Mouse (Mus musculus): ENCODE measurements around the gene Stx19. TPM values are rescaled to one million over a fixed set of nuclear protein-coding genes. Genes with fewer than 3 reads are reported as not detected.
A peak's percentile ranks its signal among the peaks of the same experiment; 100 is the strongest.

The Stx19 gene
- total and polyA plus RNA-seq, 3 experiments = 0.11 TPM; not detected in 2

DNA sequence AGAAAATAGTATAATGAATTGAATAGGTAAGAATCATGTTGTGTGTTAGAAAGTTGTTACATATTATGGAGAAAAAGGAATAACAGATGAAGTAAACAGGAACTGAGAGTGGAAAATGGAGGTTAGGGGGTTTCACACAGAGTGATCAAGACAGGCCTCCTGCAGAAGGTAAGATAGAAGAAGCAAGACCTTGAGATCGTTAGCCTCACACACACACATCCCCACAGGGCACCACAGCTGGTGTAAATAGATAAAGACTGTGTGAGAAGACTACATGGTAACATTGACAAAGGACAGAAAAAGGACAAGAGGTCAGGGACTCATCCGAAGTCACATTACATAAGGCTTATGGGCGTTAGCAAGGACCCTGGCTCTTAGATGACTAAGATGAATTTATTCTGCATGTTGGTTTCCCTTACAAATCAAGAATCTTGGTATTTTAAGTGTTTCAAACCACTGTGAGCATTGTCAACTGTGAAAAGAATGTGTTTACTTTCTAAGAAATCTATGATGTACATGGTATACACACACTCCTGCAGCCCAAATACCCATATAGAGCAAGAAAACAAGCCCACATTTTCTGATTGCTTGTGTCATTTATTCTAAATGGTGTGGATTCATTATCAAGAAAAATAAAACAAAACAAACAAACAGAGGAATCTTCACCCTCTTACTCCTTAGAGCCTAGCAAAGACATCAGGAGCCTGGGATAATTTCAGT, 19.7 kb downstream of the Stx19 start:
- Histone ChIP-seq H3K4me2 (ENCODE audit: insufficient read depth, low read depth, poor library complexity, severe bottlenecking) (peak overlapping the region; percentile 69), H3K27me3 (replicated peaks) (no peaks in the 10 kb centered on the region), H3K9me3 (replicated peaks; ENCODE audit: low read length) (no peaks in the 10 kb centered on the region), H3K79me2 (replicated peaks; ENCODE audit: control insufficient read depth, extremely low read depth, insufficient read depth, poor library complexity, severe bottlenecking) (0 out of 2 replicates have a peak, but pooled peaks cover 4% of the 10 kb centered on the region), H3K4me3 (replicated peaks in 1 of 3; ENCODE audit: low read depth in 2 of 3, low read length in 2 of 3, poor library complexity in 1 of 3) (no peak overlapping the region), H3K36me3 (replicated peaks in 1 of 2; ENCODE audit: control insufficient read depth in 1 of 2, insufficient read depth in 1 of 2, low read length in 1 of 2) (peaks cover 3% of the 10 kb centered on the region in 2 experiments), H3K27ac (ENCODE audit: insufficient read depth, low read depth) (peak overlapping the region; percentile 61), H3K9ac (ENCODE audit: insufficient read depth, low read depth) (0 out of 2 replicates have a peak overlapping the region, but pooled peaks have one; percentile 24), H3K4me1 (ENCODE audit: control insufficient read depth in 1 of 2, insufficient read depth in 2 of 2) (peaks cover 10 to 34% of the 10 kb centered on the region in 2 experiments)
- dilution Hi-C loops (cut with MboI; ENCODE audit: extremely low pct_ligation_motif_present, extremely low pct_unique_long_range_greater_than_20kb, low sequenced_read_pairs) = no loop called here
- in situ Hi-C loops (cut with MboI; ENCODE audit: low pct_ligation_motif_present, low pct_unique_long_range_greater_than_20kb, low sequenced_read_pairs) = loop anchor here (25.0 kb wide), 1 partner anchor 322 kb away; no protein-coding TSS in a partner anchor
- peak; percentile 44; the same call in 1 of the 2 replicates for TF ChIP-seq ELF1 (IDR thresholded peaks at IDR 0.05; ENCODE audit: low read depth, low read length)
- TF ChIP-seq NELFE (IDR thresholded peaks at IDR 0.05; ENCODE audit: low read depth, low read length) = no peak
- TF ChIP-seq RCOR1 (conservative IDR thresholded peaks at IDR 0.05; ENCODE audit: low read depth, low read length) = peak; percentile 87
- TF ChIP-seq POLR2A (IDR thresholded peaks at IDR 0.05; ENCODE audit: low read depth, low read length) = no peak
- 0 out of 2 replicates have a peak, but pooled peaks have one; percentile 13 for TF ChIP-seq BHLHE40 (IDR thresholded peaks at IDR 0.05; ENCODE audit: low read depth, low read length)
- 0 out of 2 replicates have a peak, but pooled peaks have one; percentile 63 for TF ChIP-seq CHD1 (IDR thresholded peaks at IDR 0.05; ENCODE audit: low read depth, low read length)
- no peak for TF ChIP-seq ZNF384 (IDR thresholded peaks at IDR 0.05; ENCODE audit: low read depth, low read length)
- peak; percentile 10; the same call in 1 of the 2 replicates for TF ChIP-seq JUN (IDR thresholded peaks at IDR 0.05; ENCODE audit: insufficient read depth, low read depth, low read length)
- TF ChIP-seq USF2 (conservative IDR thresholded peaks at IDR 0.05; ENCODE audit: low read depth, low read length) = no peak
- peak; percentile 60; the same call in 1 of the 2 replicates for TF ChIP-seq JUND (conservative IDR thresholded peaks at IDR 0.05; ENCODE audit: low read depth, low read length)
- TF ChIP-seq IRF4 (IDR thresholded peaks at IDR 0.05; ENCODE audit: low read depth, low read length) = peak; percentile 98
- 0 out of 2 replicates have a peak, but pooled peaks have one; percentile 36 for TF ChIP-seq MYC (IDR thresholded peaks at IDR 0.05; ENCODE audit: low read depth, low read length)
- TF ChIP-seq CHD2 (IDR thresholded peaks at IDR 0.05; ENCODE audit: low read length) = peak; percentile 58; the same call in 1 of the 2 replicates
- no peak for TF ChIP-seq PAX5 (IDR thresholded peaks at IDR 0.05; ENCODE audit: low read length)
- peak; percentile 40; the same call in 1 of the 2 replicates for TF ChIP-seq ETS1 (conservative IDR thresholded peaks at IDR 0.05; ENCODE audit: low read depth, low read length)
- 0 out of 2 replicates have a peak, but pooled peaks have one; percentile 41 for TF ChIP-seq TCF12 (IDR thresholded peaks at IDR 0.05; ENCODE audit: low read depth, low read length)
- TF ChIP-seq EP300 (IDR thresholded peaks at IDR 0.05; ENCODE audit: low read length) = peak; percentile 98
- TF ChIP-seq SIN3A (IDR thresholded peaks at IDR 0.05; ENCODE audit: low read length) = no peak; the same call in 1 of the 2 replicates
- peak; percentile 78 for DNase-seq (ENCODE audit: extremely low read depth)

GRCm38 (mm10) chr16:62845341-62845740, 30.9 kb downstream of the Stx19 start:
- TF ChIP-seq SMC3 (IDR thresholded peaks at IDR 0.05; ENCODE audit: low read depth, low read length) = no peak
- no peak for TF ChIP-seq ETS1 (conservative IDR thresholded peaks at IDR 0.05; ENCODE audit: low read depth, low read length)
- TF ChIP-seq POLR2A (IDR thresholded peaks at IDR 0.05; ENCODE audit: low read depth, low read length) = no peak
- no peak for TF ChIP-seq ZKSCAN1 (IDR thresholded peaks at IDR 0.05; ENCODE audit: borderline replicate concordance, low read depth, low read length)
- no peak for TF ChIP-seq MAFK (IDR thresholded peaks at IDR 0.05; ENCODE audit: insufficient replicate concordance, low read length)
- TF ChIP-seq NRF1 (IDR thresholded peaks at IDR 0.05; ENCODE audit: low read depth, low read length) = no peak
- TF ChIP-seq ELF1 (IDR thresholded peaks at IDR 0.05; ENCODE audit: low read depth, low read length) = no peak
- no peak for TF ChIP-seq MYC (IDR thresholded peaks at IDR 0.05; ENCODE audit: low read depth, low read length)
- no peak for TF ChIP-seq KAT2A (IDR thresholded peaks at IDR 0.05; ENCODE audit: insufficient replicate concordance, low read length)
- TF ChIP-seq BHLHE40 (IDR thresholded peaks at IDR 0.05; ENCODE audit: low read depth, low read length) = no peak
- no peak for TF ChIP-seq USF1 (IDR thresholded peaks at IDR 0.05; ENCODE audit: low read depth, low read length)
- no peak for TF ChIP-seq E2F4 (IDR thresholded peaks at IDR 0.05; ENCODE audit: insufficient replicate concordance, low read depth, low read length)
- TF ChIP-seq UBTF (IDR thresholded peaks at IDR 0.05; ENCODE audit: low read depth, low read length) = no peak
- TF ChIP-seq EP300 (IDR thresholded peaks at IDR 0.05; ENCODE audit: low read length) = no peak
- no peak for TF ChIP-seq JUND (conservative IDR thresholded peaks at IDR 0.05; ENCODE audit: low read depth, low read length)
- TF ChIP-seq GABPA (IDR thresholded peaks at IDR 0.05; ENCODE audit: insufficient replicate concordance, low read depth, low read length) = no peak
- no peak for TF ChIP-seq SIN3A (IDR thresholded peaks at IDR 0.05; ENCODE audit: low read length)
- TF ChIP-seq IRF4 (IDR thresholded peaks at IDR 0.05; ENCODE audit: low read depth, low read length) = no peak
- TF ChIP-seq ZNF384 (IDR thresholded peaks at IDR 0.05; ENCODE audit: low read depth, low read length) = no peak; the same call in 1 of the 2 replicates
- dilution Hi-C loops (cut with MboI; ENCODE audit: extremely low pct_ligation_motif_present, extremely low pct_unique_long_range_greater_than_20kb, low sequenced_read_pairs) = no loop called here
- no peaks in the 10 kb centered on the region for H3K36me3 ChIP-seq (replicated peaks in 1 of 2; ENCODE audit: control insufficient read depth in 1 of 2, insufficient read depth in 1 of 2, low read length in 1 of 2)
- H3K9me3 ChIP-seq (replicated peaks; ENCODE audit: low read length) = no peaks in the 10 kb centered on the region
- H3K4me3 ChIP-seq (replicated peaks in 1 of 3; ENCODE audit: low read depth in 2 of 3, low read length in 2 of 3, poor library complexity in 1 of 3) = peak overlapping the region in 1 of 3 experiments; percentile 77
- no peak overlapping the region for H3K27ac ChIP-seq (ENCODE audit: insufficient read depth, low read depth)
- peaks cover 2% of the 10 kb centered on the region for H3K27me3 ChIP-seq (replicated peaks)
- in situ Hi-C loops (cut with MboI; ENCODE audit: low pct_ligation_motif_present, low pct_unique_long_range_greater_than_20kb, low sequenced_read_pairs) = loop anchor here (25.0 kb wide), 1 partner anchor 333 kb away; no protein-coding TSS in a partner anchor
- no peaks in the 10 kb centered on the region; the same call in none of the 2 replicates for H3K79me2 ChIP-seq (replicated peaks; ENCODE audit: control insufficient read depth, extremely low read depth, insufficient read depth, poor library complexity, severe bottlenecking)
- H3K4me2 ChIP-seq (ENCODE audit: insufficient read depth, low read depth, poor library complexity, severe bottlenecking) = peak overlapping the region; percentile 94
- peak overlapping the region; percentile 71; the same call in 1 of the 2 replicates for H3K9ac ChIP-seq (ENCODE audit: insufficient read depth, low read depth)
- H3K4me1 ChIP-seq (ENCODE audit: control insufficient read depth in 1 of 2, insufficient read depth in 2 of 2) = peaks cover 0 to 23% of the 10 kb centered on the region in 2 experiments; a peak in 2 of 4 replicates
- DNase-seq (ENCODE audit: extremely low read depth) = no peak
